Mouse (Mus musculus) splenic B cell, adult 2 months (primary cell): ENCODE results near the gene Psmg3.

Experiments used
- DNase-seq: peaks from one replicate; pipeline ENCODE4 v3.0.0-alpha.2; 2011; ENCODE audit warnings: low read depth, low spot score
- H3K27me3 ChIP-seq: 2 replicates; pipeline ENCODE4 v1.6.1; 2012; ENCODE audit warnings: mild to moderate bottlenecking, low read length, moderate library complexity, mixed read lengths; ENCODE audit not compliant: control insufficient read depth, poor library complexity, insufficient read depth, severe bottlenecking
- H3K36me3 ChIP-seq: 2 replicates; pipeline ENCODE4 v1.6.1; 2012; ENCODE audit warnings: mild to moderate bottlenecking, low read length, moderate library complexity, mixed read lengths; ENCODE audit not compliant: control insufficient read depth, poor library complexity, insufficient read depth, severe bottlenecking

The Psmg3 gene

GRCm38 (mm10) chr5:139826357-139827055, at the start of gene Psmg3, which contains the start of gene Gm26938:
Gene Psmg3, minus strand, starts transcription at chr5:139826885.
Gene Gm26938, minus strand, starts transcription at chr5:139826407.
- Histone ChIP-seq H3K36me3 (peaks cover 2% of the 10 kb centered on the region), H3K27me3 (no peaks in the 10 kb centered on the region)
- DNase-seq: peak; percentile 88

GRCm38 (mm10) chr5:139871526-139871925, 44.8 kb upstream of the Psmg3 start:
- H3K36me3 ChIP-seq: no peaks in the 10 kb centered on the region
- DNase-seq: no peak
- H3K27me3 ChIP-seq: no peaks in the 10 kb centered on the region

GRCm38 (mm10) chr5:139870886-139871285, 44.2 kb upstream of the Psmg3 start:
- Histone ChIP-seq H3K36me3 (no peaks in the 10 kb centered on the region), H3K27me3 (no peaks in the 10 kb centered on the region)
- no peak for DNase-seq

- no peak for DNase-seq
Observed at GRCm38 (mm10) chr5:139862759-139863158, 36.1 kb upstream of the Psmg3 start.

DNA sequence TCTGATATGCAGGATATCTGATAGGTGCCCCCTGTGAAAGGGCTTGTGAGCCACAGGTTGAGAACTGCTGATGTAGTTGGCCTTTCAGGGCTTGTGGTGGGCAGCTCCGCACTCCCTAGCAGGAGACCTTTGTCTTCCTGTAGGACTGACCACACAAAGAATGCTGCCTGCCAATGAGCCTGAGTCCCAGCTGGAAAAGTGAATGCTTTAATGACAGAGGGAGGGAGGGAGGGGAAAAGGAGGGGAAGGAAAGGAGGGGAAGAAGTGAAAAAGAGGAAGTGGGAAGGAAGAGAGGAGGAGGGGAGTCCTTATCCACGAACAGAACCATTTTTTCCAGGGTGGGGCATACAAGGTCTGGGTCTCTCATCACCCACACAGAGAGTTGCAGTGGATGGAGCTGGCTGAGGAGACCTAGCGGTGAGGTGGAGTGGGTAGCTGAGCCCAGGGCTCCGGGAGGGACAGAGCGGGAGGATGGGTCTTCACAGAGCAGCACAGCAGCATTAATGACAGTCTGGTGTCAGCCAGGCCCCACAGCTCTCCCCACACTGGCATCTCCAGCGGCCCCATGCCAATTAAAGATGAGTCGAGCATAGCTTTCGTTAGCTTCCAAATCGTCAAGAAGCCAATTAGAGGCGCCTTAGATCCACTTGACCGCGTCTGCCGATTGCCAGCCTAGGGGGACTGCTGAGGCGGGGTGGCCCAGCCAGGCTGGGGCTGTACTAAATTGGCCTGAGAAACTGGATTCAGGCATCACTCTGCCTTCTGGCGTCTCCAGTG, 33.8 kb upstream of the Psmg3 start:
- no peaks in the 10 kb centered on the region for H3K27me3 ChIP-seq
- H3K36me3 ChIP-seq: no peaks in the 10 kb centered on the region
- no peak for DNase-seq

More at GRCm38 (mm10) chr5:139862759-139863158, 36.1 kb upstream of the Psmg3 start:
- H3K27me3 ChIP-seq: no peaks in the 10 kb centered on the region
- H3K36me3 ChIP-seq: no peaks in the 10 kb centered on the region

GRCm38 (mm10) chr5:139849626-139850320, 23.1 kb upstream of the Psmg3 start:
- Histone ChIP-seq H3K36me3 (no peaks in the 10 kb centered on the region), H3K27me3 (no peaks in the 10 kb centered on the region)
- no peak for DNase-seq

DNA sequence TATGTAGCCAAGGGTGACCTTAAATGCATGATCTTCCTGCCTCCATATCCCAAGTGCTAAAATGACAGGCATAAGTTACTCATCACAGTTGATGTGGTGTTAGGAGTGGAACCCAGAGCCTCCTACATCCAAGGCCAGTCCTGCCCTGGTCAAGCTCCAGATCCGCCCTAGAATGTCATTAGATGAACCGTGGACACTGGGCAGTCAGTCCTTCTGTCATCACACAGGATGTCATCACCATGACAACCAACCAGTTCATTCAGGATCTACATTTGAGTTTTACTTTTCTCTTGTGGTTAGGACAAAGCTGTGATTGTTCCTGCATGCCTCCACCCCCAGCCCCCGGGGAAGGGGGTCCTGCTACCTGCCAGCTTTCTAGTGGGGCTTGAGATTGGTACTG, 12.5 kb upstream of the Psmg3 start:
- DNase-seq: no peak
- H3K36me3 ChIP-seq: no peaks in the 10 kb centered on the region

GRCm38 (mm10) chr5:139838476-139838892, 11.8 kb upstream of the Psmg3 start:
- H3K36me3 ChIP-seq: no peaks in the 10 kb centered on the region
- DNase-seq: peak; percentile 78
- no peaks in the 10 kb centered on the region for H3K27me3 ChIP-seq

More for the DNA sequence above, 12.5 kb upstream of the Psmg3 start:
- H3K27me3 ChIP-seq: no peaks in the 10 kb centered on the region

DNA sequence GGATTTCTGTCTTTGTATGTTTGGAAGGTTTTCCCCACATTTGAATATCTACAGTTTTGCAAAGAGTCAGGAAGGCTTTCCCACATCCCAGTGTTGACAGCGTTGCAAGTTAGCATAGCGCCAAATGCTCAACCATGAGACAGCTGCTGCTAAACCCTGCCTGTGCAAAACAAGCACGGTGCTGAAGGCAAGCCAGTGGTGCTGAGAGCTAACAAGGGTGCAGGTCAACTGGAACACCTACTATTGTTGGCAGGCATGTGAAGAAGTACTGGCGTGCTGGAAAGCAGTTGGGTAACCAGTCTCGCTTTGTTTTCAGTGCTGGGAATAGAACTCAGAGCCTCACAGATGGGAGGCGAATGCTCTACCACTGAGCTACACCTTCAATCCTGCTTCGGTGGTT, 9.0 kb upstream of the Psmg3 start:
- DNase-seq: no peak
- no peaks in the 10 kb centered on the region for H3K36me3 ChIP-seq
- no peaks in the 10 kb centered on the region for H3K27me3 ChIP-seq

DNA sequence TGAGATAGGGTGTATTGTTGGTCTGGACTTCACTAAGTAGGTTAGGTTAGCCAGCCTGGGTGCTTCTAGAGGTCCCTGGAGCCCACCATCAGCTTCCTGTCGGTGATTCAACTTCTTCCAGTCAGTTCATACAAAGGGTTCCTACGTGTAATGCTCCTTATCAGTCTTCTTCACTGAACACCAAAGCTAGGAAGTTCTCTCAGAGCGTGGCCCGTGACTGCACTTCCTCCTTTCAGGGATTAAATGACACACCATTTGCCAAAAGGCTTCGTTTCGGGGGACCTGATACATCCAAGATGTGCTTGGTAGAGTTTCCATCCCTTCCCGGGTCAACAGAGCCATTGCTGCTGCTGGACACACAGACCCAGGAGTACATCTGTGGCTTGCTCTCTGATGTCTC, 5.4 kb upstream of the Psmg3 start:
- Histone ChIP-seq H3K27me3 (no peaks in the 10 kb centered on the region), H3K36me3 (no peaks in the 10 kb centered on the region)
- no peak for DNase-seq

DNA sequence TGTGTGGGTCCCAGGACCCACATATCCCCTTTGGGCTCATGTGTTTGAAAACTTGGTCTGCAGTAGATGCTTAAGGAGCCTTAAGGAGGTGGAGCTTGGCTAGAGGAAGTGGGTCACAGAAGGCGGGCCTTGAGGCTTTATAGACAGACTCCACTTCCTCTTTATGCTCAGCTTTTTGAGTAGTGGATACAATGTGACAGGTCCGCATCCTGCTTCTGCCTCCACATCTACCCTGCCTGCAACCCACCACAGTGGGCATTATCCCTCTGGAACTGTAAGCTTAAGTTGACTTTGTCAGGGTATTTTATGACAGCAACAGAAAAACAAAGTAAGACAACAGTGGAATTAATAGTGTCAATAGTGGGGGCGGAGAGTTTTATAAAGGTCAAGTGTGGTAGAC, 4.0 kb upstream of the Psmg3 start:
- peak; percentile 83 for DNase-seq
- Histone ChIP-seq H3K36me3 (no peaks in the 10 kb centered on the region), H3K27me3 (no peaks in the 10 kb centered on the region)

GRCm38 (mm10) chr5:139829384-139829783, 2.7 kb upstream of the Psmg3 start:
- no peaks in the 10 kb centered on the region for H3K27me3 ChIP-seq

DNA sequence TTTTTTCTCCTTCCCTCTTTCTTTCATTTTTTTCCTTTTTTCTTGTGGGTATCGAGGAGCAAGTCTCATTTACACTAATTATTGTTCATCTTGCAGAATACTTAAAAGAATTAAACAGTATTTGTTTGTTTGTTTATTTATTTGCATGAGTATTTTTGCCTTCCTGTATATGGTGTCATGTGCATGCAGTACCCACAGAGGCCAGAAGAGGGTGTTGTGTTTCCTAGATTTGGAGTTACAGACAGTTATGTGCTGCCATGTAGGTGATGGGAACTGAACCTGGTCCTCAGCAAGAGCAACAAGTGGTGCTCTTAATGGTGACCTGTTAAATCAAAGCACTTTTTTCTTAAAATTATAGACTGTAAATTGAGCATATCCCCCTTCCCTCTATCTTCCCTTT, 908 bp upstream of the Psmg3 start:
- Histone ChIP-seq H3K36me3 (no peaks in the 10 kb centered on the region; the same call in 1 of the 2 replicates), H3K27me3 (no peaks in the 10 kb centered on the region)
- peak; percentile 53 for DNase-seq

More at GRCm38 (mm10) chr5:139829384-139829783, 2.7 kb upstream of the Psmg3 start:
- DNase-seq: no peak
- no peaks in the 10 kb centered on the region for H3K36me3 ChIP-seq

GRCm38 (mm10) chr5:139825947-139826346, 738 bp downstream of the Psmg3 start:
- Histone ChIP-seq H3K27me3 (no peaks in the 10 kb centered on the region), H3K36me3 (peaks cover 2% of the 10 kb centered on the region)
- no peak for DNase-seq

- no peak for DNase-seq
- H3K36me3 ChIP-seq: peaks cover 2% of the 10 kb centered on the region
- no peaks in the 10 kb centered on the region for H3K27me3 ChIP-seq
Observed at GRCm38 (mm10) chr5:139824531-139824930, 2.2 kb downstream of the Psmg3 start.
